Mouse (Mus musculus) cerebellum, adult 18-20 months (tissue): Measurements from ENCODE around the gene Angptl7.
A peak's percentile ranks its signal among the peaks of the same experiment; 100 is the strongest.

Source experiments
- DNase-seq, 2 experiments: peaks; one replicate each; pipeline ENCODE4 v3.0.0; 2021

Gene Angptl7

DNA sequence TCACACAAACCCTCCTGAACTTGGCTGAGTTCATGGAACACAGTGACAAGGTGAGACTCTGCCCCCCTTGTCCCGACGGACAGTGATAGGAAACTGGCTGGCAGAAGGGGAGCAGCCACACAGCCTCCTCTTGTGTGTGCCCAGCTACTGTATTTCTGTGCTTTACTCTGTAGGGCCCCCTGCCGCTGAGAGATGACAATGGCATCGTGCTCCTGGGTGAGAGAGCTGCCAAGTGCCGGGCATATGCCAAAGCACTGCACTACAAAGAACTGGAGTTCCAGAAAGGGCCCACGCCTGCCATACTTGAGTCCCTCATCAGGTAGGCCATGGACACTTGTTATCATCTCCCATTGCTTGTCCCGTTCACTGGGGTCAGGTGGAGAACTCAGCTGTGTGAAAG lies 8.8 kb downstream of the Angptl7 start:
- DNase-seq, result peak; percentile 65 to 67

DNA sequence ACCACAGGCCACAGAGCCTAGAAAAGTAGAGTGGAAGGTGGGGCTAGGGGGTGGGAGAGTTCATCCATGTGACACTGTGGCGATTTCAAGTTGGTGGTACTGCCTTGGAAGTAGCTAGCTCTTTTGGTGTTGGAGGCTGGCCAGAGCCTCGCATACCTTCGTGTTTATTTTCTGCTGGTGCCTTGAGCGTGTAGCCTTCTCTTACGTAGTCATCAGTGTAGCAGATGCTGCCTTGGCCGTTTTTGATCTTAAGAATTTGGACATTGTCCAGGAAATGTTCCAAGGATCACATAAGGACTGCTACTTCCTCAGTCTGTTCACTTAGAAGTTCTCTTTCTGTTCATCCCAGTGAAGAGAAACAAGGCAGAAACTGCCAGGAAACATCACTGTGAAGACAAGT lies 9.8 kb downstream of the Angptl7 start:
- DNase-seq, result no peak

- DNase-seq, result no peak
Measured at GRCm38 (mm10) chr4:148487841-148488240, 12.4 kb downstream of the Angptl7 start.

DNA sequence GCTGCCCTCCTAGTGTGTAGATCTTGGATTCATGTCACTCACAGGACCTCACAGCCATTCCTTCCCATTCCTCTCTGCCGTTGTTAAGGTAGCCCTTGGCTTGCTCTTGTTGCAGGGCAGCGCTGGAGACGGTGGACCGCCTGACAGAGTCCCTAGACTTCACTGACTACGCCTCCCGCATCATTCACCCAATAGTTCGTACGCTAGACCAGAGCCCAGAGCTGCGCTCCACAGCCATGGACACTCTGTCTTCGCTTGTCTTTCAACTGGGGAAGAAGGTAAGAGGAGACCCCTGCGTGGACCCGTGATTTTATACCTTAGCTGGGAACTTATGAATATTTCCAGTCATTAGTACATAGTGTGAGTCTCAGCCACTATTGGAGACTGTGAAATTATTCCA lies 15.7 kb downstream of the Angptl7 start:
- no peak for DNase-seq

GRCm38 (mm10) chr4:148481557-148482168 lies 18.6 kb downstream of the Angptl7 start:
- DNase-seq, result no peak

GRCm38 (mm10) chr4:148480245-148480644 lies 20.0 kb downstream of the Angptl7 start:
- DNase-seq, result no peak

GRCm38 (mm10) chr4:148473496-148473895 lies 26.8 kb downstream of the Angptl7 start:
- DNase-seq, result no peak

DNA sequence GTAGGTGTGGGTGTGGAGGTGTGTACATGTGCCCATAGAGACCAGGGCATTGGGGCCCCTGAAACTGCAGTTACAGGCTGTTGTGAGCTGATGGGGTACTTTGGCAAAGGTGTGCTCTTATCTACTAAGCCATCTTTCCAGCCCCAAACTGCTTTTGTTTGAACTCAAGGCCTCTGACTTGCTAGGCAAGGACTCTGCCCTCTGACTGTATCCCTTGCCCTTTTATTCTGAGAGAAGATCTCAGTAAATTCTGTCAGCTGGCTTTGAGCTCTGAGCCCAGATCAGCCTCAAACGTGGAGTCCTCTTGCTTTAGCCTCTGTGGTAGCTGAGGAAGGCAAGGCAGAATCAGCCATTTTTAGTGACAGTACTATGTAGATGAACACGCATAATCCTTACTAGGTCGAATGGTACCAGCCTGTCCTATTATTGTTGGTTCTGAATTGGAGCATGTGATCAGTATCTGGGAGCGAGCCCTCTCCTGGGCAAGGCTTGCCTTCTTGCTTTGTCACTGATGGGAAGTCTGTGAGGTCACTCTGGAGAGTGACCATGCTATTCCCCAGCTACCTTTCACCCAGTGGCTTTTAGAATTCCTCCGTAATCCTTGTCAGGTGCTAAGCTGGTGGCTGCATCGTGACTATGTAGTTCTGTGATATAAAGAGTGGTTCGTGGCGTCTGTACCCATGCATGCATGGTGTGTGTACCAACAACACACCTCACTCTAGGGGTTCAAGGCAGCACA lies 27.7 kb downstream of the Angptl7 start:
- DNase-seq, result no peak

DNA sequence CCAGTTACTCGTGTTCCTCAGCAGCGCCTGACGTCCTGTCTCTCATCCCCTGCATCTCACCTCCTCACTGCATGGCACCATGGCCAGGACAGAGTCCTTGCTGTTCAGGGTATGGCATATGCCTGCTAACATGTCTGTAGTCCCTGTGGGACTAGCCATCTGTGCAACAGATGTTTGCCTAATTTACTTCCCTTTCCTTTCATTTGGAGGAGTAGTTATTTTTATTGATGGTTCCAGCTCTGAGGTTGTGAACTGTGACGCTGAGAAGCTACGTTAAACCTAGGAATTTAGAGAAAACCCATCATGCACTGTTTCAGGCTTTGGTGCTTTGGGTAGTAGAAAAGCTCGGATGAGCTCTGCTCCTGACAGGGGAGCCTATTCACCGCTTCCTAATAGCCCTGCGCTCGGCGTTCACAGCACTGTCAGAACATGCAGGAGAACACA lies 28.9 kb downstream of the Angptl7 start:
- DNase-seq, result no peak

GRCm38 (mm10) chr4:148469487-148470252 lies 30.6 kb downstream of the Angptl7 start:
- DNase-seq, result no peak

- no peak for DNase-seq
Measured at GRCm38 (mm10) chr4:148468396-148468795, 31.9 kb downstream of the Angptl7 start.

DNA sequence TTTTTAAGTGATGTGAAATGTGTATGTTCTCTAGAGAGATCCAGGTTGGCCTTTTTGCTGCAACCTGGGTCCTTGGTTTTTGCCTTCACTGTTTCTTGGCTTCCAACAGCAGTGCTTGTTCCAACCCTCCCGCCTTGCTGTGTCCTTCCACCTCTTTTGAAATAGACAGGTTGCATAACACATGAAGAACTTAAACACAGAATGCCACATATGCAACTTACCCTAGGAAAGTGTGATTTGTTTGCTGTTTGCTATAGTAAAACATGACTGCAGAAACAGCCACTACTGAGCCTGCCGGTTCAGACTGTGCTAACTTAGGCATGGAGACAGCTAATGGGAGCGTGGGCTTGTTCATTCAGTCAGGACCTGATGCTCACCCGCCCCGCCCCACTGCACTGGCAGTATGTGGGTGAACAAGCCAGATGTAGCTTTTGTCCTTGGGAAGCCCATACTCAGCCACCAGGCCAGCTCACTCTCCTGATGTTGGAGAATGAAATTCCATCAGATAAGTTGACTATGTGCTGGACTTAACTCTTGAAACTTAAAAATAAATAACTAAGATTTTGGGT lies 33.7 kb downstream of the Angptl7 start:
- no peak for DNase-seq

- no peak for DNase-seq
Measured at GRCm38 (mm10) chr4:148464869-148465268, 35.4 kb downstream of the Angptl7 start.

DNA sequence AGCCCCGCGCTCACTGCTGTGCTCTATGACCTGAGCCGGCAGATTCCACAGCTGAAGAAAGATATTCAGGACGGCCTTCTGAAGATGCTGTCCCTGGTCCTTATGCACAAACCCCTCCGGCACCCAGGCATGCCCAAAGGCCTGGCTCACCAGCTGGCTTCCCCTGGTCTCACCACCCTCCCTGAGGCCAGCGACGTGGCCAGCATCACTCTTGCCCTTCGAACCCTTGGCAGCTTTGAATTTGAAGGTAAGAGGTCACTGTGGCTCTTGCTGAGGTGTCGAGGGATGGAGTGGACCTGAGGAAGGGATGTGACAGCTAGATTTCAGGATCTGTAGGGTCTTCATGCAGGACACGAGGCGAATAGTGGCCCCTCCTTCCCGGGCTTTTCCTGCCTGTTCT lies 36.0 kb downstream of the Angptl7 start:
- no peak for DNase-seq

DNA sequence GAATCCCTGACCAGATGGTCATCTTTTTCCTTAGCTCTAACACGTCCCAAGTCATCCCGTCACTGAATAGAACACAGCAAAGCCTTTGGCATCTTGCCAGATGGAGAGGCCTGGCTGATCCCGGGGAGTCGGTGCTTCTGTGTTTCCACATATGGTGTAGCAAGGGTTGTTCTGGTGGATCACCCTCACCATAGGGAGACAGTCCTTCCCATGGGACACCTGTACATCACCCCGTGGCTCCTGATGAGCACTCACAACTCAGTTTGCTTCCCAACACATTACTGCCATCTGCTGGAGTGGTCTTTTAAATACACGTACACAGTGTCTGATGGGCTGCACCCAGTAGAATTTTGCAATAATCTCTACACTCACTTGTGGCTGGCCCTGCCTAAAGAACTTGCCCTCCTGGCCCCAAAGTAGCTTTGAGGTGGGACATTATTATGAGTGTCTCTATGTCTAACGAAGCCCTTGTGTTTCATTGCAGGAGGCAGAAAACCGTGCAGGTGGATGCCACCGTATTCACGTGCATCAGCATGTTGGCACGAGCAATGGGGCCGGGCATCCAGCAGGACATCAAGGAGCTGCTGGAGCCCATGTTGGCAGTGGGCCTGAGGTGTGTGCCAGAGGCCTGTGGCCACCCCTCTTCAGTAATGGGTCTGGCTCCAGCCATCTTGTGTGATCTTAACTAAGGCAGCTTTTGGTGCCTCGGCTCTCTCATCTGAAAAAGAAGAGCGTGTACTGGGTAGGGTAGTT lies 36.9 kb downstream of the Angptl7 start:
- DNase-seq, result peak; percentile 41 to 59

DNA sequence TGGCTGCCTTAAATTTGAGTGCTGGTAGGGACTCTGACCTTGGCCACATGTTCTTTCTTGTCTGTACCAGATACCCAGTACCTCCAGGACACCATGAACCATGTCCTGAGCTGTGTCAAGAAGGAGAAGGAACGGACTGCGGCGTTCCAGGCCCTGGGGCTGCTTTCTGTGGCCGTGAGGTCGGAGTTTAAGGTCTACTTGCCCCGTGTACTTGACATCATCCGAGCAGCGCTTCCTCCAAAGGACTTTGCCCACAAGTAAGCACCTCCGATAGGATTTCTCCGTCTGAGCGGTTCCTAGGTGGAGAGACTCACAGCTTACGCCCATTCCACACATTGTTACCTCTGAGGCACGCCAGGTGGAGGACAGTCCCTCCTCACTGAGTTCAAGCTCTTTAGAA lies 37.5 kb downstream of the Angptl7 start:
- no peak for DNase-seq

- no peak for DNase-seq
Measured at GRCm38 (mm10) chr4:148461772-148462171, 38.5 kb downstream of the Angptl7 start.

- DNase-seq, result no peak
Measured at GRCm38 (mm10) chr4:148460656-148461284, 39.5 kb downstream of the Angptl7 start.

DNA sequence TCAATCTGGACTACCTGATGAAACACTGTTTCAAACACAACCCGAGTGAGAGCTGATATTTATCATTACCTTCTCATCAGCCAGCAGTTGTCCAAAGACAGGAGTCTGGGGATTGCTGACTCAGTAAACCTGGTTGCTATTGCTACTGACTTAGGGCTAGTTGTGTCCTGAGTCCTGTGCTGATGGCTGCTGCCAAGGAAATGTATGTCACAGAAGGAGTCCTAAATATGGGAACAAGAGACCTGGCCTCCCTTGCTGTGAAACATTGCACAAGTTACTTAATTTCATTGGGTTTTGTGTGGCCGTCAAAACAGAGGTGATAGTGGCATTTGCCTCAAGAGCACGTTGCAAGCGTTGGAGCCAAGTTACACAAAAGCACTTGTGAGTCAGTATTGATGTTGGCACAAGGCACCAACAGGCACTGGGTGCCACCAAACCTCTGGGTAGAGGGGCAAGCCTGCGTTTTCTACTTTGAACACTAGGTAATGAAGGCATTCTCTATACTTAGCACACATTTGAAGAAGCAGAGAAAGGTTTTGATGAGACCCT lies 44.7 kb downstream of the Angptl7 start:
- no peak for DNase-seq

- no peak for DNase-seq
Measured at GRCm38 (mm10) chr4:148453707-148454106, 46.6 kb downstream of the Angptl7 start.

- peak in 1 of 2 experiments; percentile 28 for DNase-seq
Measured at GRCm38 (mm10) chr4:148448853-148449245, 51.4 kb downstream of the Angptl7 start.
